Mouse (Mus musculus): ENCODE measurements around the gene Fxr2.
A peak's percentile ranks its signal among the peaks of the same experiment; 100 is the strongest.

The Fxr2 gene

GRCm38 (mm10) chr11:69657462-69657881 lies 24.7 kb downstream of the Fxr2 start:
- no peak for DNase-seq (ENCODE audit: low spot score)

DNA sequence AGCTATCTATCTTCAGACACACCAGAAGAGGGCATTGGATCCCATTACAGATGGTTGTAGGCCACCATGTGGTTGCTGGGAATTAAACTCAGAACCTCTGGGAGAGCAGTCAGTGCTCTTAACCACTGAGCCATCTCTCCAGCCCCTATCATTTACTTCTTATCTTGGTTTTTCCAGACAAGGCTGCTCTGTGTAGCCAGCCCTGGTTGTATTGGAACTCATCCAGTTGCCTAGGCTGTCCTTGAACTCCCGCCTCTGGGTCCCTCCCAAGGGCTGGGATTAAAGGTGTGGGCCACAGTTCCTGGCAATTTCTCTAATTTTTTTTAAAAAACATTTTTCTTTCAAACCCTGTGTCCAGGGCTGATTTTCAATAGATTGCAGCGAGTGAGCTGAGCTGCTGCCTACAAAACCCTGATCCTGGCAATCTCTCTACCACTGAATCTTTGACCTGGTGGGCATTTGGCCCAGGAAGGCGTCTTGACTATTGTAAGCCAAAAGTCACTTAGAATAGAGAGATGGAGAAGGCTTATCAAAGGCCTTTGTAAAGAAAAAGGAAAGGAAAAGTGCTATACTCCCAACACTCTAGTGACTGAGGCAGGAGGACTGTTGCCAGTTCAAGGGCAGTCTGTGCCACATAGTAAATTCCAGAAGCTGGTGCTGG lies 28.6 kb downstream of the Fxr2 start:
- DNase-seq (ENCODE audit: low spot score): no peak

GRCm38 (mm10) chr11:69662213-69662966 lies 29.6 kb downstream of the Fxr2 start, which contains the start of gene Mpdu1:
Gene Mpdu1, minus strand, starts transcription at chr11:69662642.
- peak; percentile 85 for DNase-seq (ENCODE audit: low spot score)

- DNase-seq (ENCODE audit: low spot score): no peak
Measured at GRCm38 (mm10) chr11:69662967-69663671, 30.3 kb downstream of the Fxr2 start.

DNA sequence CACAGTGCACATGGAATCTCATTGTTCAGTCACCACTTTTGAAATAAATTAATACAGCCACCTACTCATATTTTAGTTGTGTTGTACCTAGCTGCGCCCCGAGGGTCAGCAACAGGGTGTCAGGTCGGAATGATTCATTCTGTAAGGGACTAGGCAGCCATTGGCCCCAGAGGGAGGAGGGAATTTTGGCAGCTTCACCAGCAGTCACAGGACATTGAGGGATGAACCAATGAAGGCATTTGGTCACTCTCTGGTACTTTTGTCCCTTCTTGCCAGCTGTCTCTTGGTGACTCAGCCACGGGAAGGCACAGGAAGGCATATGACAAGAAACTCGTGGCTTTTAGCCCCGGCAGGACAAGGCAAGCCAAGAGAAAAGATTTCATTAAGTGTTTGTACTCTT lies 31.0 kb downstream of the Fxr2 start:
- DNase-seq (ENCODE audit: low spot score): no peak

- no peak for DNase-seq (ENCODE audit: low spot score)
Measured at GRCm38 (mm10) chr11:69664841-69665240, 32.1 kb downstream of the Fxr2 start.

DNA sequence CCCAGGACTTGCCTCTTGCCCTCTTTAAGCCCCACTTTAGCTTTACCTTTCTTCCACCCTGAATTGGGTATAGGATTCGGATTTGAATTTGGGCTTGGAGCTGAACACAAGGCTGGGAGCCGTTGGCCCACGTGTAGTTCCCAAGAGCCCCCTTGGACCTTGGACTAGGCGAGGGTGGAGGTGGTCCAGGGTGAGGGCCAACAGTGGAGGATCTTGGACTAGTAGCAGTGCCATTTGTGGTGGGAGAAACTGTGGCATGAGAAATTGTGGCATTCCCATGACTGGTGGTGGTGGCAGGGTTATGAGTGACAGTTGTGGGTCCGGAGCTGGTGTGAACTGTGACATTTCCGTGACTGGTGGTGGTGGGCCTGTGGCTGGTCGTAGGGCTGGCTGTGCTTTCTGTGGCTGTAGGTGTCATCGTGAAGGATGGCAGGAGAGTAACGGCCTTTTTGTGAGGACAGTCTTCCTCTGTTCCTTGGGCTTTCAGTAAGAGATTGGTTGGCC lies 32.7 kb downstream of the Fxr2 start:
- DNase-seq (ENCODE audit: low spot score): no peak

DNA sequence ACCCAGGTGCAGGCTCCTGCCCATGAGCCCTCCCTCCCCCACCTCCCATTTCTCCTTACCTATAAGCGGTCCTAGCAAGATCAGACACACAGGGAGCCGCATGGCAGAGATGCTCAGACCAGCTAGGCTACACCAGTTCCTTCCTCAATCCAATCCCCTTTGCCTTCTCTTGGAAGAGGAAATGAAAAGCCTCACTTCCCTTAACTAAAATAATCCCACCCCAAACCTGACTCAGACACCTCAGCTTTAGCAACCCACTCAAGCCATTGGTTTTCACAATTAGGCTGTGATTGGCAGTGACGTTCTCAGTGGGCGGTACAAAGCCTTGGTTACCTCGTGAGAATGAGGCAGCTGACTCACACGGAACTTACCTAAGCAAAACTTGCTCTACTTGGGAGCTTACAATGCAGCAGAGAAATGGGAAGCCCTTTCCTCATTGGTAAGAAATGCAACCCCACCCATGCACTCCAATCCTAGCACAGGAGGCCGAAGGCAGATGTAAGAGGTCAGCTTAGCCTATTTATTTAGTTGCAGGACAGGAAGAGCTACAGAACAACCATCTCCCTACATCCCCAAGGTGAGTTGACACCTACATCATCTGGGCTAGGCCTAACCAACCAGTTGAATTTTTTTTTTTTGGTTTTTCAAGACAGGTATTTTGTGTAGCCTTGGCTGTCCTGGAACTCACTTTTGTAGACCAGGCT lies 33.3 kb downstream of the Fxr2 start, which contains the start of gene Cd68:
Gene Cd68, minus strand, starts transcription at position 193 of the 704 bp plus-strand sequence.
- DNase-seq (ENCODE audit: low spot score): no peak

DNA sequence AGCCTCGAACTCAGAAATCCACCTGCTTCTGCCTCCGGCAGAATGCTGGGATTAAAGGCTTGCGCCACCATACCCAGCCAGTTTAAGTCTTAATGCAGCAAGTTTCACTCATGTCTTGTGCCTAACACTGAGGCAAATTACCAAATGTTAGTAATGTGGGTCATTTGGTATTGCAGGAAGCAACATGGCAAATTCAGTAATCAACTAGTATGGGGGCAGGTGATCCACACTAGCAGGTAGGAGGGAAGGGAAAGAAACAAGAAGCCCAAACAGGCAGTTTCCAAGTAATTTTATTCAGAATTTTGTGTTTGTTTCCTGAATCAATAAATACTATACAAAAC lies 33.8 kb downstream of the Fxr2 start:
- DNase-seq (ENCODE audit: low spot score): no peak

GRCm38 (mm10) chr11:69670786-69671725 lies 38.3 kb downstream of the Fxr2 start:
- DNase-seq (ENCODE audit: low spot score): peak; percentile 75

- DNase-seq (ENCODE audit: low spot score): no peak
Measured at GRCm38 (mm10) chr11:69671726-69672124, 38.9 kb downstream of the Fxr2 start.

DNA sequence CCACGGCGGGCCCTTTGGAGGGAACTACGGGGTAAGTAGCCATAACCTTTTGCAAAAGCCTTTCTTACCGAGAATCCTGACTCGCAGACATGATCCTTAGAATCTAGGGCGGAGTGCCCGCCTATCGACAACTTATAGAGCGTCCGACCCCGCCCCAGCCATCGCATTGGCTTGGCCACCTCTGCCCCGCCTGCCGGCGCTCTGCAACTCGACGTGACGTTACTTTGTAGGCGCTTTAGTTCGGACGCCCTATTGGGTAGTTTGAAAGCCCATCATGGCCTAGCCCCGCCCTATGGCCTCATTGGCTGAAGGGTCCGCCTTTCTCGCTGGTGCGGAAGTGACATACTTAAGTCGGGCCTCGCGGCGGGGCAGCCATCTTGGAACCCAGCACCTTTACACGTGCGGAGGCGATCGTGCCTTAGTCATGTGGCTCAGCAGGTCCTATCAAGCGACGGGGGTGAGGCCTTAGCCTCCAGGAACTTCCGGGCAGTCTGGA lies 39.5 kb downstream of the Fxr2 start, which contains the start of gene Eif4a1:
Gene Eif4a1, minus strand, starts transcription at position 213 of the 496 bp plus-strand sequence.
- peak; percentile 99 for DNase-seq (ENCODE audit: low spot score)

DNA sequence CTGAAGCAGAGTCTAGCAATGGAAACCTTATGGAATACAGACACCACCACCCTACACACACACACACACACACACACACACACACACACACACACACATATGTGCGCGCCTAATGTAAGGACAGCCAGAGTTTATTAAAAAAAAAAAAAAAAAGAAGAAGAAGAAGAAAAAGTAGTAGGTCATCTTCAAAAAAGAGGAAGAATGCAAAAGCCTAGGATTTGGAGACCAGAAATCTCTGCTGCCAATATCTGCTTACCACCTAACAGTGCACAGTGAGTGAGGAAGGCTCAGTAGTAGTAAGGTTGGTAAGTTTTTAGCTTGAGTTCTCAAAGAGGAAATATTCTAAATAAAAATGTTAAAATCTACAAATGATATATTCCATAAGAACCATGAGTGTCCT lies 46.4 kb downstream of the Fxr2 start:
- DNase-seq (ENCODE audit: low spot score): no peak

GRCm38 (mm10) chr11:69680136-69680855 lies 47.5 kb downstream of the Fxr2 start:
- DNase-seq (ENCODE audit: low spot score): no peak

DNA sequence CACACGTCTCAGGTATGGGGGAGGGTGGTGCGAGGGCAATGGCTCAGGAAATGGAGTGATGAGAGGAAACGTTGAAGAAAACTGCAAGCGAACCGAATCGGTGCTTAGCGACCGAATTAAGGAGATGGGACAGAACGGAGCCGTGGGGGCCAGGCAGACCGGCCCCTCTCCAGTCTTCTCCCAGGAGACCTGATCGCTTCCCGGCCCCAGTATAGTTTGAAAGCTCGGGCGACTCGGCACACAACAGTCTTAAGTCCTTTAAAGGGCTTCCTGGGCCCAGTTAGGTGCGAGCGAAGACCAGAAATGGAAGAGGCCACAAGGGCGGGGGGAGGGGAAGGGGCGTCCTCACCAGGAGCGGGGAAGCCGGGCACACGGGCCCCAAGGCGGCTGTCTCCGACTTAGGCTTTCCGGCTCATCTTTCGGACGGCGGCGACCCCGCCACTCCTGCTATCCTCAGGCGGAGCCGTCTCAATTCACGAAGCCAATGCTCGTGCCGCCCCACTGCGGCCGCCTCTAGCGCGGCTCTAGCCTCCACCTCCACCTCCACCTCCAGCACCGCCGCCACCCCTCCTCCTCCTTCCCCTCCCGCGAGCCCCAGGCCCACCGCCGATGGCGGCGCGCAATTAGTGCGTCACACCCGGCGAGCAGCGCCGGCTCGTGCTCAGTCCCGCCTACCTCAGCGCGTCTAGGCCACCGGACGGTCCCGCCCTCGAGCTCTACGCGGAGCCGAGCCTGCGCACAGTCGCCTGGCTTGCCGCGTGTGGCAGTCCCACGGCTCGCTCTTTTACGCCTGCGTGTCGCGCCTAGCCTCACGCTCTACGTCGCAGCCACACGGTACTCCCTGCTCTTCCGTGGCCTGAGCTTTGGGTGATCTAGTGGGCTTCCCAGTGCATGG lies 48.8 kb downstream of the Fxr2 start, which contains the start of gene Senp3:
Gene Senp3, minus strand, starts transcription at position 771 of the 895 bp plus-strand sequence.
- peak; percentile 92 for DNase-seq (ENCODE audit: low spot score)

- no peak for DNase-seq (ENCODE audit: low spot score)
Measured at GRCm38 (mm10) chr11:69682209-69682839, 49.5 kb downstream of the Fxr2 start.

DNA sequence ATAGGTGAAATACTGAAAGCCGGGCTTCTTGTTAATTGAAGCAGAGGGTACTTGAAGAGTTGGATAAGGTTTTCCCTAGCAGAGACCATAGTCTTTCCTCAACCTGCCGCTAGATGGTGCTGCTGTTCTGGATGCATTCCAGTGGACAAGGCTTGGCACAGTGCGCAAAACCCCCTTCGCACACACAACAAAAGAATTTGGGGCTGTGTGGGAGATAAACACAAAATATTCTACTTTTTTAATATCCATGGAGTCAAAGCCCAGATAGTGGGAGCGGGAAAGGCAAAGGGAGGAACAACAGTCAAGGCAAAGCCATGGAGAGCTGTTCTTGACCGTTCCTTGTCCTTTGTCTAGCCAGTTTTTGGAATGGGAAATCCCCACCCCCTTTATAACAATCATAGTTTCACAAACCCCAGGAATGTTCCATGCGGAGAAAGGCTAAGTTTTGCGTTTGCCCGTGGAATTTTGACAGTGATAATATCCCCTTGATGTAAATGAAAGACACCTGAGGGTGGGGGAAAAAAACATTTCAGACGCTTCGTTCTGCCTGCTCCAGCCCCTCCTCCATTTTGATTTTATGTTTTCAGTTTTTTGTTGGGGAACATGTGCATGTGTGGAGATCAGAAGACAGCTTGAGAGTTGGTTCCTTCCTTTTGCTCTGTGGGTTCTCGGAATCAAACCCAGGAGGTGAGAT lies 50.2 kb downstream of the Fxr2 start:
- DNase-seq (ENCODE audit: low spot score): peak; percentile 93

DNA sequence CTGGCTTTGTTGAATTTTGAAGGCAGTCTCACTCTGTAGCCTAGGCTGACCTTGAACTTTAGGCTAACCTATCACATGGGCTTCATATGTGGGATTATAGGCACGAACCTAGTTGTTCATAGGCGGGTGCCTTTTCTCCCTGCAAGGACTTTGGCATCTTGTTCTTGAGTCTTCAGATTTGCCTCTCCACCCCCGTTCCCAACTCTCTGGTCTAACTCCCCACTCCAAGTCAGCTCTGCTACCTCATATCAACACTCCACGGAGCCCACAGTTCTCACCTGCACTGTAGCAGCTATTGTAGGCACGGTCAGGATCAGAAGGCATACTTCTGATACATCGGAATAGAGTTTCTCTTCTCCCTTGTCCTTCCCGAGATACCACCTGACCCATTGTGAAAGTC lies 50.8 kb downstream of the Fxr2 start:
- no peak for DNase-seq (ENCODE audit: low spot score)

Measured in ovary, postnatal 10 days (tissue).